Mouse (Mus musculus) retina, adult 2 months (tissue): ENCODE data around the gene Nkx1-1.

Source experiments
- DNase-seq: peaks from one replicate; pipeline ENCODE4 v3.0.0-alpha.2; 2012; ENCODE audit warnings: low read depth, low spot score

The Nkx1-1 gene

DNA sequence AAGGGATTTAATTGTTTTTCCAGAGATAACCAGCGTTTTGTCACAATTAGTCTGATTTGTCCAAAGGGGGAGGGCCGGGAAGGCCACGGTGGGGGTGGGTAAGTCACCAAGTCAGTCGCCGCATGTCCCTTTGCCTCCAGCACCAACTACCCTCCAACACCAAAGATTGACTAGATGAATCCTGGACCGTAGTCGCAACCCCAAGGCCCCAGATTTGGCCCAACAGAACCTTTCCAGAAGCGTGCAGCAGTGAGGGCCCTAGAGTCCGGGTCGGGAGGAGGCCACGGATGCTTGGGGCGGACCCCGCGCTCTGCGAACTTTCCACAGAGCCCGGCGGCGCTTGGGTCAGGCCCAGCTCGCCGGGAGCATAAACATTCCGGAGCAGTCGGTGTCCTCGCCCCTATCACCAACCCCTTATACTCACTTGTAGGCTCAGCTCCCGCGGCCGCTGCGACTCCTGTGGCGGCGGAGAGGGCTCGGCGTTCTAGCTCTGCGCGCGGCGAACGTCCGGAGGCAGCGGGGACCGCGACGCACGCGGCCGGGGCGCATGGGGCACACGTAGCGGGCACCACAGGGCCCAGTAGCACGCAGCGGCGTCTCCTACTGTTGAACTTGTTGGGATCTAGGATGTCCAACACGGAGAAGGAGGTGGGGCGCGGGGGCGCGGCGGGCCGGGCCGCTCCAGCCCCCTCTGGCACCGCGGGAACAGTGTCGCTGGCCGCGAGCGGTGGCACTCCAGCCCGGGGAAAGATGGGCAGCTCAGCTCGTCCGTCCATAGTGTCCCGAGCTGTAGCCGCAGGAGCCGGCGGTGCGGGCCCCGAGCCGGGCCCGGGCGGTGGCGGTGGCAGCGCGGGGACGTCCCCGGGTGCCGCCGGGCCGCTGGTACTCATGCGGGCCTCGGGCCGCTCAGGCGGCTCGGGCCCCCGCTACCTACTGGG lies at the start of gene Nkx1-1:
Gene Nkx1-1, minus strand, starts transcription at position 776 of the 938 bp plus-strand sequence.
- DNase-seq: no peak

DNA sequence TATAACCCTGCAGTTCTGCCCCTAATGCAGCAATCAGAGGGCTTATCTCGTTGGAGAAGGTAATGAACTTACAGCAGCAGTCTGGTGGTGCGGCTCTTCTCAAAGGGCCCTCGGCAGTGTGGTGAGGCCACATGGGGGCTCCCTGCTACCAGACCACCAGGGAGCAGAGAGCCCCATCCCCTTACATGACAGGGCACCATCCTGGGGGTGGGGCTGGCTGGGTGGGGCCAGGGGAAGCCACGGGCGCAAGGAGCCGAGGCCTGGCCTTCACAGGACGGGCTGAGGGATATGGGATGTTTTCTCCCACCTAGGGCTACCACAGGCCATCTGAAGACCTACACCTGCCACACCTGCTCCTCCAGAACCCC lies 47.5 kb upstream of the Nkx1-1 start:
- DNase-seq: no peak

DNA sequence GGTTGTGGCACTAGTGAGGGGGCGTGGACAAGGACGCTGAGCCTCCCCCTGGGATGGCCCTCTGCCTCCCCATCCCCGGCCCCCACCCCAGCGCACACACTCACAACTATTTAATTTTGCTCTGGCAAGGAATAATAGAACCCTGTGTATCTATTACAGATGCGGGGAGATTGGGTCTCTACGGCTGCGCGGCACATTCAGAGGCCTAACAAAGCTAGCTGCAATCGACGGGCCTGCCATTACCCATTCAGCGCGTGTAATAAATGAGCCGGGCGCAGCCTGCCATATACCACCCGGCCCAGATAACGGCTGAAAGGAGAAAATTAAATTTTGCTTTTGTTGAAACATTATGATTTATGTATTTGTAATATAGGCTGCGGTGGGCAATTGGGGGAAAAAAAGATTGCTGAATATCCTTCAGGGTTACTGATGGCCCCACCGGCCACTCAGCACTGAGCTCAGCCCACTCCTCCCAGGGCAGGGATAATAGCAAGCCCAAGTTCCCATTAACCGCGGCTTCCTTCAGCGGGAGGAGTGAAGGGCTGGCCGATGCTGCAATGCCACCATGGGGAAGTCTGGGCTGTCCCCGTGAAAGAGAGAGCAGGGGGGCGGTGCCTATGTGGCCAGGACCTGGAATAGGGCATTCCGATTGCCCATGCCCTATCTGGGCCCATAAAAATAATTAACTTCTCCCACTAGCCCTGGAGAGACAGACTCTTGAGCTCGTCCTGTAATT lies 47.0 kb upstream of the Nkx1-1 start:
- DNase-seq: no peak

DNA sequence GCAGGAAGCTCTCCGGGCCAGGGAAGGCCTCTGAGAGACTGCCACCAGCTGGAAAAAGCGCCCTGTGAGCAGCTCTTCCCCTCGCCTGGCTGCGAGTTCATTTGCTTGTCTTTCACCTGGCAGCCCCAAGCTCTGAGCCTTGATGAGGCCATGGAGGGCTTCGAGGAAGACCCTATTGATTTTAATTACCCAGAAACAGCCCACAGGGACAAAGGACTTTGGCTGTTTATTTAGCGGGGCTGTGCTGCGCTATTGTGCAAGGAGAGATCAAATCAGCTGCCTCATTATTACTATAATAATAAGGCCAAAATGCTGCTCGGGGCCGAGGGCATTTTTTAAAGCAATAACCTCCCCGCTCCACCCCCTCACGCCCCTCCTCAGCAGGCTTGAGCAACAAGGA lies 31.7 kb upstream of the Nkx1-1 start:
- DNase-seq: no peak

DNA sequence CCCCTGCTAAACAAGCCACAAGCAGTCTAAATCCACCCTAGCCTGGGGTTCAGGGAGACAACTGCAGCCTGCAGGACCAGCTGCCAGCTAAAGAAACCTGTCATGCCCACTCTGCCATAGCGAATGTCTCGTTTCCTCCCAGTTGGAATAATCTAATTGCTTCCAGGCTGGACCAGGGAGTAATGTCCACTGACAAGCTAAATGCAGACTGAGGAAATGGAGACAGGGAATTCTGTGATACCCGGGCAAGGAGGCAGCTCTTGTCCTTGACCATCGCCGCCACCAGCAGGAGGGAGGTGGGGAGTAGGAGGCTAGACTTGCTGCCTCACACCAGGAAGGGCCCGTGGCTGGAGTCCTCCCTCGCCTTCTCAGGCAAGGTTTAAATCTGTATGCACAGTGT lies 30.6 kb upstream of the Nkx1-1 start:
- no peak for DNase-seq

DNA sequence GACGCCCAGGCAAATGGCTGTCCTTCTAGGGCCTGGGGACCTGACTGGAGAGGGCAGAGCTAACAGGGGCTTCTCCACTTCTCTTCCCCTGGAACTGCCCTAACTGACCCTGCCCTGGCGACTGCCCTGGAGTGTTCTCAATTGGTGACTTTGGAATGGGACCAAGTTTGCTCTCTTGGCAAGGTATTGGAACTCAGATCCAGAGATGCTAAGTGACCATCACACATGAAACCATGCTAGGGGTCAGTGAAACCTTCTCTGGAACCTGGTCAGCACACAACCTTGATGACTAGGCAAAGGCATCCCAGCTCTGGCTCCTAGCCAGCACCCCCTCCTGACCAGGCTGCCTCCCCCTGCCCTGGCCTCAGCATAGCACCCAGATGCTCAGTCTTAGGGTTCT lies 25.3 kb upstream of the Nkx1-1 start:
- no peak for DNase-seq

DNA sequence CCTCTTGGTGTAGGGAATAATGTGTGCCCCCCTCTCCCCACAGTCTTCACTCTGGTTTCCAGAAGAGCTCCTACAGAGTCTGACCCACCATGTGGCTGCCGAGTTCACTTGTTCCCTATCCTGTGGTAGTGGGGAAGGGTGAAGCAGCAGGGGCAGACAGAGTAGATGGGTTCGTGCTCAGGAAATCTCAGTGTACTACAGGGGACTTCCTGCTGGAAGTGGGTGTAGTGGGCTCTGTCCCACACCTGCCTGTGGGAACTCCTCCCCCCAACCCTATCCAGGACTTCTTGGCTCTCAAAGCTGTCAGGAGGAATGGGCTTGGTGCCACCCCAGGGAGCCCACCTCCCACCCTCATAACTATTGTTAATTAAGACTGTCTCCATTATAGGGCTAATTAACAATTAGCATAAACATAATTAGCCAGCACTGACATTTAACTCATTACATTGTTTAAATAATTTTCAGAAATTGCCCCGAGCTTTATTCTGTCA lies 24.4 kb upstream of the Nkx1-1 start:
- no peak for DNase-seq

DNA sequence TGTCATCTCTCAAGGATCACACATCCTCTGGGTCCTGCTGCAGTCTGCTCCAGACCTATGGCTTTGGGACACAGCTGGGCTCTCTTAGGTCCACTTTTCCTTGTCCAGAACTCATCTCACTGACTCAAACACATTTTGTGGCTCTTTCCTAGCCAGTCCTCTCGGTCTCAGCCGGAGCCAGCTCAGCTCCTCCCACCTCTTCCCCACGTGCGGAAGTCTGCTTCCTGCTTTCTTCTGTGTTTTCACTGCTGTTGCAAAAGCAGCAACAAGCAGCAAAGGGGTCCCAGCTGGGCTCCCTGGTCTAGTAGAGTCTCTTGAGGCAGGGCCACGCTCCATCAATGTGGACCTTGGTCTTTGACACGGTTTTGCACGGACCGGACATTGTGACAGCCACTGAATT lies 22.0 kb upstream of the Nkx1-1 start:
- no peak for DNase-seq

DNA sequence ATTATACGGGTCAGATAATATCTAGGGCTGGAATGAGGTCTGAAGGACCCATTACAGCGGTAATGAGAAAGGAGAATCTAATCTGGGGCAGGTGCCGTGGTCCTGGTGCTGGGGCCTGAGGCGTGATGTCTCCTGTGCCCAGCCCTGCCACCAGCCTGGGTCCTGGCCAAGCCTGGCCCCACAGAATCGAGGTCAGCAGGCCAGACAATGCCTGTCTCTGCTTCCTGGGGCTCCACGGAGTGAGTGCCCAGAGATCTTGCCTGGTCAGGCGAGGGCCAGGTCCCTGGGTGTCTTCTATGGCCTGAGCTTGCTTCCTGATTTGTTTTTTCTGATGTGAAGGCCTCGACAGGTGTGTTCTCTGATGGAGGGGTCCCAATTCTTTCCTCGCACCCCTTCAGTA lies 10.0 kb upstream of the Nkx1-1 start:
- DNase-seq: no peak

DNA sequence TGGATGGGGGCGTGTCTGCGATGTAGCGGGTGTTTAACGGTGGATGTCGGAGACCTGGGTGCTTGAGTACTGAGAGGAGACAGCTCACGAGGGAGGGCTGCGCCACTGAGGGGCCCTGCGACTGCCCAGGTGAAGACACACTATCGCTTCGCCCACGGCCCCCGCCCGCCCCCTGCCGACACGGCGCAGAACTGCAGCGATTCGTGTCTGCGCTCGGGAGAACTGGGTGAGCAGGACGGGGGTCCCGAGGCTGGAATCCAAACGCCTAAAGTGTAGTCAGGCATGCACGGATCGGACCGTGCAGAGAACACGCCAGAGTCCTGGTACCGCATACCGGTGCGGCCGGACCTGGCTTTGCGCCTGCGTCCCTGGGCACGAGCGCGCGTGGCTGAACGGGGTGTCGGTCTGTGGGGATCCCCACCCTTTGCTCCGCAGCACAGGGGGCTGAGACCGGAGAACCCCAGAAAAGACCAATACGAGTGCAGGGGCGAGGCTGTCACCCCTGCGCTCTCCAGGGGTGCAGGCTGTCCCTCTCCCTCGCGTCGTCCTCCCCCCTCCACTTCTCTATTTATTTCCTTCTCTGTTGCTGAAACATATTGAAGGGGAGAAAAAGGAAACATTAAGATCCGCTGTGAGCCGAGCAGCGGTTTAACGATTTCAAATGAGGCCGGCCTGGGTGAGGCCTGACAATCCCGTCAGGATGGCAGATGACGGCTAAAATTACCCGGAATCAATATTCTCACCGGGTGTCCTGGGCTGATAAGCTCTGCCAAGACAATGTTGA lies 9.3 kb upstream of the Nkx1-1 start:
- DNase-seq: no peak

DNA sequence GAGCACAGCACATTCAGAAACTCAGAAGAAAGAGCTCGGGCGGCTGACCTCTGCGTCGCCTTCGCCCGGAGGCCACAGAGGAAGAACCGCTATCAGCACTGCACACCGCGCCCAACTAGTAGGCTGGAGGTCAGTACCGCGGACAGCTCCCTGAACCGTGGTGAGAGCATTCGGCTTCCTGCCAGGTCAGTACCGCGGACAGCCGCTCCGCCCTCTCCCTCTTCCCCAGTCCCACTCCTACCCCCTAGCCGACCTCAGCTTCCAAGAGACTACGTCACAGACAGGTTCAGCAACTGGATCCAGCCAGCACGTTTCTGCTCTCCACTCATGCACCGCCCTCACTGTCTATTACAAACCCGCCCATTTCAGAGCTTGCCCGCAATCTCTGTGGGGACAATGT lies 4.4 kb upstream of the Nkx1-1 start:
- DNase-seq: no peak

DNA sequence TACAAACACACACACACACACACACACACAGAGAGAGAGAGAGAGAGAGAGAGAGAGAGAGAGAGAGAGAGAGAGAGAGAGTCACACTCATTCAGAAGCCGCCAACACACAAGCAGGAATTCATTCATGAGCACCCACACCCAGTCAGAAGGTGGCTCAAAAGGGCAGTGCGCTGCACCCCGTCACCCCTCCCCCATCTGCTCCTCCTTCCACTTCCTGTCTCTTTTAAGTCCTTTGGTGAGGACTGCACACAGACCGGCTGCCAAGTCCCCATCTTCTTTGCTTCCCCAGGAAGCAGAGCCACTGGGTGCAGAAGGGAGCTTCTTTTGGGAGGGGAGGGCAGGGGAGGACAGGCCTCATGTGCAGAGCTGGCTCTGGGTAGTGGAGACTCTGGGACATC lies 2.2 kb upstream of the Nkx1-1 start:
- DNase-seq: no peak

DNA sequence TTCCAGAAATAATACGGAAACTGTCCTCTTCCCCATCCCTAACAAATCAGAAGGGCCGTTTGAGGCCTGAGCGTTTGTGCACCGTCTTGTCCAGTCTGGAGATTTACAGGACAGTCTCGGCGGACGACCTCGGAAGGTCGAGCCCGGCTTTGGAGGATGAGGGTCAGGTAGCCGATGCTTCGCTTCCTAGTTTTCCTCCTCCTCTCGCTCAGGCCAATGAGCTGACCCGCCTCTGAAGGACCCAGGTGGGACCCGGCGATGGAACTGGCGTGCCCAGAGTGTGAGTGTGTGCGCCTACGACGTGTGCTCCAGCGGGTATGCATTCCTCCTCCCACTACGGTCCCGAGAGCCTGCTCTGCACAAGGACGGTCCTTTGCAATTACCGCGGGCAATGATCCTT lies 1.4 kb upstream of the Nkx1-1 start:
- DNase-seq: no peak

DNA sequence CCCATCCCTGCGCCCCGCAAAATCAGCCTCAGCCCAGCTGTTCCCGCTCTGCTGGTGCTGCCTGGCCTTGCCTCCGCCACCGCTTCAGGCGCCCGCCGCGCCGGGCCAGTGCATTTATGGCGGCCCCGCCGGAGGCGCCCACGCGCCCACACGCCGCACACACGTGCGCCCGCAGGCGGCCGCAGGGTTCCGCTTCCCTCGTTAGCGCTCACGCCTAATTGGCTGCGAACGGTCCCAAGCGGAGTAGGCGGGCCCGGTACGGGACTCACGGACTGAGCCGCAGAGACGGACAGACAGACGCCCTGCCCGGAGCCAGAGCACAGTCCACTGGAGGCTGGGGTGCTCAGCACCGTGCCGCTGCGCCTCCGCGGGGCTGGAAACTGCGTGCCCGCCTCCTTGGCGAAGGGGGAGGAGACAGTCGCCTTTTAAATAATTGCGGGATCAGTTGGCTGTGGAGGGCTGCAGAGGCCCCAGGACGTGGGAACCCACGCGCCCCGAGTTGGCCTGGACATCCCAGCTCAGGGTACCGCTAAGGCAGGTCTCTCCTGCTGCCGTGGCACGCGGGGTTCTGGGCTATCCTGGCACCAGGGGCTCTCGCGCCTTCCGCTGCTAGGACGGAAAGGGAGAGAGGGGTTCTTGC lies 485 bp upstream of the Nkx1-1 start:
- no peak for DNase-seq

DNA sequence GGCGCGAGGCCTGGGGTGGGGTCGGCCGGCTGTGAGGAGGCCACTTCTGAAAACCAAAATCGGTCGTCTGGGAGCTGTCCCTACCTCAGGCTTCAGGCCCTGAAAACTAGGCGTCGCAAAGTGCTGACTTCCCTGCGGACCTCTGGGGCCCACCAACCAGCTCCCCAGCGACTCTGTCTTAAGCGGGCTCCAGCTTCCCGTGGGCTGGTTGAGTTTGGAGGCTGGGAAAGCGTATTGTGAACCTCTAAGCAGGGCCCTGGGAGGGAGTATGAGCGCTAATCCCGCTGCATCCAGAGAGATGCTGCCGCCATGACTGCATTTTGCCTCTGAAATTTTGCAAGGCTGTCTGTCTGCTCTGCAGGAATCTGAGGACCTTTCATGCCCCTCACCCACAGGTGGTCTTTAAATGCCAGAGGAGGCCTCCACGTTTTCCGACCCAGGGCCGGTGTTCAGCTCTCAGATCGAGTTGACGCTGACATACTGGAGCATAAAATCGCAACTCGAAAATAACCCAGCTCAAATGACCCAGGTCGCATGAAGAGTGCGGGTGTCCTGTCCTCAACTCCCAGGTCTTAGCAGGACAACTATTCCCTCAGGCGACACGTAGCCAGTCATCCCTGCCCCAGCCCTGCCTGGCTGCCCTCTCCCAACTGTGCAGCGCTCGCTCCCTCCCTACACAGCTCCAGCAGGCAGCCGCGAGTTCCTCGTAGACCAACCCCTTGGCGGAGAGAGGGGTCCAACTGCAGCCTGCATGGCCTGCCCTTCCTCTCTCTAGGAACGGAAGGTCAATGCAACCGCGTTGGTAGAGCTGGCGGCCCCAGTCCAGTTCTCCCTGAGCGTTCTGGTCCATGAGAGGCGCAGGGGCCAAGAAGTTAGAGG lies 1.5 kb downstream of the Nkx1-1 start:
- DNase-seq: no peak

DNA sequence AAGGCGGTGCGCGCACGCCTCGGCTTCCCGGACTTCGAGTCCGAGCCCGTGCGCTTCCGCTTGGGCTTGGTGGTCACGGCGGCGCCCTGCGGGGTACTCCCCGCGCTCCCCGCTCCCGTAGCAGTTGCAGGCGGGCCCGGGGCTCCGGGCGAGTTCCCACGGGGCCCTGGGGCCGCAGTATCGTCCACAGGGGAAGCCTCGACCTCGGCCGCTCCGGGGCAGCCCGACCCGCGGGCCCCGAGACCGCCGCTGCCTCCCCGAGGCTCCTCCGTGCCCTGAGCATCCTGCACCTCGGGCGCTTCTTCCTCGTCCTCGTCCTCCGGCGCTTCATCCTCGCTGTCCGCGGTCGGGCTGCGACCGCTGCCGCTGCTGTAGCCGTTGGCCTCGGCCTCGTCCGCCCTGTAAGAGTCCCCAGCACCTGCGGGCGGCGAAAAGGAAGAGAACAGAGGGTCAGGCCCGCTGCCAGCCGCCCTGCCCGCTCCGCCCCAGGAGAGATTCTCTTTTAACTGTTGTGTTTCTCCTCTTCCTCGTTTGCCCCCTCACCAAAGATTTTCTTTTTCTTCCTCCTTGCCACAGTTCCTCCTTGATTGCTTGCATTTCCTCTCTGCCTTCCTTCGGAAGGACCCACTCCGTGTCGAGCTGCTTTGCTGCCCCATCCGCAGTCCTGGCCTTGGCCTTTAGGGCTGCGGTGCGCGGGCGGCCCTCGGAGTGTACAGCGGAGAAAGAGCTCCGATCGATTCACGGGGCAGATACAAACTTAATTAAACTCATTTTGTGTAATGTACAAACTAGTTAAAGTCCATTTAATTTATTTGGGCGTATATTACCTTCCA lies 2.4 kb downstream of the Nkx1-1 start:
- no peak for DNase-seq

DNA sequence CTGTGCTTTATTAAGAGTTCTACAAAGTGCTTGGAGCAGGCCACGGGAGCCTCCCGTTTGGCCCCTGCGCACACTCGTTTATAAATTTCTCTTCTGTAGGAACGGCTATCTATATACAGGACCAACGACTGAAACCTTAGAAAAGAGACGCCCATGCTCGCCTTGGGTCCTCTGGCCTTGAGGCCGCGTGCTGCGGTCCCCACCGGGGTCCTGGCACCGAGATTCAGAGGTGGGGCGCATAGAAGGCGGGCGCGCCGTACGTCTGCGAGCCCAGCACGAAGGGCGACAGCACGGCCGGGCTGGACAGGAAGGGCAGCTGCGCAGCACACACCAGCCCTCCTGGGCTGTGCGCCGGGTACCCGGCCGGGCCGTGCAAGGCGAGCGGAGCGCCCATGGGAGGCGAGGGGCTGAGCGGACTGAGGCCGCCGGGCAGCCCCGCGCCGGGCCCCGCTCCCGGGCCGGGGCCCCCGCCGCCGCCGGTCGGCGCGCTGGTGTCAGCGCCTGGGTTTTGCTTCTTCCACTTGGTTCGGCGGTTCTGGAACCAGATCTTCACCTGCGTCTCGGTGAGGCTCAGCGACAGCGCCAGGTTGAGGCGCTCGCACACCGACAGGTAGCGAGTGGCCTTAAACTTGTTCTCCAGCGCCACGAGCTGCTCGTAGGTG lies 3.1 kb downstream of the Nkx1-1 start:
- no peak for DNase-seq

DNA sequence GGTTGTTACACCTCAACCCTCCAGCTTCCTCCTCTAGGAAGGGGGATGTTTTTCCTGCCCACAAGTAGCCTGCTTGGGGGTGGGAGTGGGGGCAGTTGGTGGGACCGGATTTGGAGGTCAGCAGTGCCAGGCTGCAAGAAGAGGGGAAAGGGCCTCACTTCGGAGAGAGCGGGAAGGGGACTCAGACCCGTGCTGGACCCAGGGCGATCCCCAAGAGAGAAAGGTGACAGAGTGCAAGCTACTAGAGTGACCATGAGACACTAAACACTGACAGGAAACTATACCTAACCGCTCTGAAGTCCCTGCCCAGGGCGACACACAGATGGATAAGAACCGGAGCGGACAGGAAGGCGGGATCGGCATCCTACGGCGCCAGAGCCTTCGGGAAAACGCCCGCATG lies 3.7 kb downstream of the Nkx1-1 start:
- DNase-seq: no peak

DNA sequence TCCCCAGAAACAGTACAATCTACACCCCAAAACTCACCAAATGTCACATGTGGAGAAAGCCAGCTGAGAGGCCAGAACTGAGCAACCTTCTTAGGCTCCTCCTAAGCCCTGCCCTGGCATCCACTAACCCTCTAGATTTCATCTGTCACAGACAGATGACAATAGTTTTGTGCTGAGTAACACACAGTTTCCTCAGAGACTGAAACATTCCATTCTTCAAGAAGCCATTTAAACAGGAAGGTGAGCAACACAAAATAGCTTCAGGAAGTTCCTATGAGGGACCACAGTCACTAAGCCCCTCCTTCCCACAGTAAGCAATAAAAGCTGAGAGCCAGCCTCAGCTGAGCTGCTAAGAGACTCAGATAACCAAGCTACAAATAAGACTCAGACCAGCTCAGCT lies 6.3 kb downstream of the Nkx1-1 start:
- DNase-seq: no peak
